Mouse (Mus musculus) heart, embryonic 14.5 days (tissue): ENCODE measurements around the gene Ermap. TPM values are rescaled to one million over a fixed set of nuclear protein-coding genes. Genes with fewer than 3 reads are reported as not detected.

ENCODE experiments used
- ATAC-seq: fragments of 200-750 bp; cut with Nextera tagmentation; 2 replicates; pipeline ENCODE4 v1.8.0; 2017; ENCODE audit warnings: low read depth, moderate TSS enrichment; ENCODE audit not compliant: insufficient number of reproducible peaks, insufficient read depth, low FRiP score
- H3K27ac ChIP-seq, 2 experiments: fragments of 200-500 bp in 1 of 2; fragments of 300-500 bp in 1 of 2; sonication (generic) in 1 of 2; replicated peaks in 1 of 2; 2 replicates each; pipeline ENCODE4 v1.5.1; 2012 to 2014; ENCODE audit warnings: low read depth in 2 of 2, low read length in 2 of 2, control low read depth in 1 of 2, mild to moderate bottlenecking in 1 of 2, mixed read lengths in 1 of 2; ENCODE audit not compliant: control insufficient read depth in 1 of 2, insufficient read depth in 1 of 2
- H3K27me3 ChIP-seq: fragments of 300-500 bp; sonication (generic); 2 replicates; pipeline ENCODE4 v1.6.1; 2014; ENCODE audit warnings: mild to moderate bottlenecking, low read length, control low read depth; ENCODE audit not compliant: control insufficient read depth, insufficient read depth
- H3K36me3 ChIP-seq: fragments of 300-500 bp; sonication (generic); 2 replicates; pipeline ENCODE4 v1.6.1; 2014; ENCODE audit warnings: mild to moderate bottlenecking, control low read depth, low read length, mixed read lengths; ENCODE audit not compliant: control insufficient read depth, insufficient read depth
- H3K4me1 ChIP-seq, 2 experiments: fragments of 200-500 bp in 1 of 2; fragments of 300-500 bp in 1 of 2; sonication (generic) in 1 of 2; 2 replicates each; pipeline ENCODE4 v1.6.1; 2012 to 2014; ENCODE audit warnings: low read length in 2 of 2, control low read depth in 1 of 2, mixed read lengths in 1 of 2; ENCODE audit not compliant: control insufficient read depth in 2 of 2, insufficient read depth in 2 of 2
- H3K4me2 ChIP-seq: fragments of 300-500 bp; sonication (generic); 2 replicates; pipeline ENCODE4 v1.6.1; 2014; ENCODE audit warnings: mild to moderate bottlenecking, low read length
- H3K4me3 ChIP-seq, 2 experiments: fragments of 200-500 bp in 1 of 2; fragments of 300-500 bp in 1 of 2; sonication (generic) in 1 of 2; 2 replicates each; pipeline ENCODE4 v1.5.1; 2012 to 2014; ENCODE audit warnings: low read length in 2 of 2, mild to moderate bottlenecking in 2 of 2, control low read depth in 1 of 2, low read depth in 1 of 2, moderate library complexity in 1 of 2; ENCODE audit not compliant: control insufficient read depth in 1 of 2, insufficient read depth in 1 of 2
- H3K9ac ChIP-seq: fragments of 300-500 bp; sonication (generic); 2 replicates; pipeline ENCODE4 v1.6.1; 2014; ENCODE audit warnings: mild to moderate bottlenecking, low read length
- H3K9me3 ChIP-seq: fragments of 300-500 bp; sonication (generic); 2 replicates; pipeline ENCODE4 v1.6.1; 2016; ENCODE audit warnings: low read length, control low read depth; ENCODE audit not compliant: control insufficient read depth
- WGBS: fragments of 180-500 bp; shearing (Covaris S2); extraction: QIAGEN DNeasy Blood & Tissue Kit; methylation state at CpG from one replicate; pipeline ENCODE4 v1.1.7; 2014; 5-methylcytosine and 5-hydroxymethylcytosine counted together
- polyA plus RNA-seq: library from polyadenylated mRNA; unstranded; fragments of >200 nt; fragmentation: Nextera tagmentation; extraction: Ambion mirVana; gene quantifications from 2 replicates; pipeline ENCODE4 v1.2.1, GENCODE M21; 2014

Gene Ermap
- 0.88 and 1.2 TPM in 2 replicates for polyA plus RNA-seq

DNA sequence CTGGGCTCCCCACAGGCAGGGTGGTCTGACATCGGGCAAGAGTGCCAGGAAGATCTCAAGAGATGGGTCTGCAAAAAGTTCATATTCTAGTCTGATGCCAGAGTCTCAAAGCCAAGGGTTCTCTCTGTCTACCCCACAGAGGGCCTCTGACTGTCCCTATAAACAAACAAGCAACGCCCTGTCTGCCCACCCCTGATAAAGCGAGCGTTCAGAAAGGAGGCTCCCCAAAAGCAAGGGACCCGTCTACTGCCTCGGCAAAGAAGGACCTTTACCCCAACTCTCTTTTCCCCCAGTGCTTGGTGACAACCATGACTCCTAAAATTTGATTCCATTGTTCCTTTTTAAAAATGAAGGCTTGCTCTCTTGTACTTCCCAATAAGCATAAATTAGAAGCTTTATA lies at the start of gene Ermap:
Ermap (minus strand) TSS at position 148 of the 400 bp plus-strand sequence.
- WGBS = 63% methylated on average over 6 of the region's 6 CpGs
- Histone ChIP-seq H3K4me3 (no peak within 1 kb of the TSS), H3K27me3 (no peaks in the 10 kb centered on the region; the same call in 1 of the 2 replicates)

DNA sequence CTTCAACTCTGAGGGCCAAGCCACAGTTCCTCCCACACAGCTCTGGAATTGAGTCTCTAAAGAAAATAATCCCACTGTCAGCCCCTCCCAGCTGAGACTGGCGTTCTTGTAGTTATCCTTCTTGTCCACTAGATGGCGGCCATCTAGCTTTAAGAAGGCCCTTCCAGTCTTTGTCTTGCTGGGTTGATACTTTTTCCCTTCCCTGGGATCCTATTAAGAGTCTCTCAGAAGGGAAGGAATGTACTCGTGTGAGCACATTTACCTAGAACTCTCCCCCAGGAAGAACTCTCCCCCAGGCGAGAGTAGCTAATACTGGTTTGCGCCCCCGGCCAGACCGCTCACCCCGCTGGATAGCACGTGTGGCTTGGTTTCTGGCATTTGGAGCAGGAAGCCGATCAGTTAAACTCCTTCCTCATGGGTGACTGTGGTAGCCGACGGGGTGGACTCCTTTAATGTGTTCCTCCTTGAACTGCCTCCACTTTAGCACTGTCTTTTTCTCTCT lies 49.4 kb upstream of the Ermap start:
- peaks cover 0 to 5% of the 10 kb centered on the region in 2 experiments; a peak in 1 of 4 replicates for H3K4me1 ChIP-seq
- no peak overlapping the region for H3K4me2 ChIP-seq
- no peak for ATAC-seq
- no peak overlapping the region for H3K4me3 ChIP-seq
- 0 out of 4 replicates have a peak overlapping the region, but pooled peaks of 1 of the 2 experiments have one; percentile 41 for H3K27ac ChIP-seq
- WGBS = 47% methylated on average over 12 of the region's 12 CpGs
- H3K27me3 ChIP-seq = no peaks in the 10 kb centered on the region
- no peaks in the 10 kb centered on the region for H3K9me3 ChIP-seq
- no peak overlapping the region for H3K9ac ChIP-seq
- H3K36me3 ChIP-seq = peaks cover 70% of the 10 kb centered on the region

More for the DNA sequence above, at the start of gene Ermap:
- H3K9me3 ChIP-seq = no peaks in the 10 kb centered on the region
- H3K4me2 ChIP-seq = no peak within 1 kb of the TSS
- no peak within 1 kb of the TSS for H3K9ac ChIP-seq
- ATAC-seq = no peak
- no peak within 1 kb of the TSS for H3K27ac ChIP-seq
- no peaks in the 10 kb centered on the region for H3K36me3 ChIP-seq
- peaks cover 0 to 7% of the 10 kb centered on the region in 2 experiments; a peak in 2 of 4 replicates for H3K4me1 ChIP-seq

DNA sequence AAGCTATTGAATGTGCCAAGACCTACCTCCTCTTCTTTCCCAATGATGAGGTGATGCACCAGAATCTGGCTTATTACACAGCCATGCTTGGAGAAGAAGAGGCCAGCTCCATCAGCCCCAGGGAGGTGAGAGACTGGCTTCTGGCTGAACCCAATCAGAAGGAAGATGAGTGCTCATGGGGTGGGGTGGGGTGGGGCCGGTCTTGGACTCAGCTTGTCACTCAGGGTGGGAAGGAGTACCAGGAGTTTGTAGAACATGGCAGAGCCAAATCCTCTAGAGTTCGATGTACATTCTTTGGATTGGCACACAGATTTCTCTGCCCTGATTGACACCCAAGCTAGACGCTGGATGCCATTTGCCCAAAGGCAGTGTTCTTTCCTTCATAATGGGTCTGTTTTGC lies 48.9 kb upstream of the Ermap start:
- H3K36me3 ChIP-seq = peaks cover 64% of the 10 kb centered on the region
- H3K4me3 ChIP-seq = no peak overlapping the region
- 59% methylated on average over 3 of the region's 3 CpGs for WGBS

DNA sequence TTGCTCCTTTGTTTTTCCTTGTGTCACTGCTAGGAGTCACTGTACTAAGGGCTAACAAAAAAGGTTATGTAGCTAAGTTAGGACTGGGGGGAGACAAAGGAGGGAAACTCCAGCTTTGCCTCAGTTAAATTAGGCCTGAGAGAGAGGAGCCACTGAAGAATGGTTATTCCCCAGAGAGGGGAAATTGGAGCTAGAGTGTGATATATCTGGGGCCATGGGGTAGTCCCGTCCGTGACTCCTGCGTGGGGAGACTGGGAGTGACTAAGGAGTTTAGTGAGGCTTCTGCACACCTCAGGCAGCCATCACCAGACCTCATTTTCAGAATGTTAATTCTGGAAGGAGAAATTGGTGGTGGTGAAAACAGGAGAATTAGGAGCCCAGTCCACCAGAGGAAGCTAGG lies 44.5 kb upstream of the Ermap start:
- H3K4me2 ChIP-seq = peak overlapping the region; percentile 83
- ATAC-seq = no peak
- H3K9ac ChIP-seq = peak overlapping the region; percentile 85; the same call in 1 of the 2 replicates
- no peaks in the 10 kb centered on the region for H3K27me3 ChIP-seq
- H3K4me1 ChIP-seq = peaks cover 0 to 18% of the 10 kb centered on the region in 2 experiments; a peak in 2 of 4 replicates
- peak overlapping the region in 1 of 2 experiments; percentile 67; a peak in 1 of 4 replicates for H3K27ac ChIP-seq
- peaks cover 26% of the 10 kb centered on the region for H3K36me3 ChIP-seq
- H3K4me3 ChIP-seq = peak overlapping the region in 1 of 2 experiments; percentile 89; a peak in 2 of 4 replicates
- WGBS = 68% methylated on average over 3 of the region's 3 CpGs
- no peaks in the 10 kb centered on the region for H3K9me3 ChIP-seq

More for the DNA sequence above, 48.9 kb upstream of the Ermap start:
- Histone ChIP-seq H3K27me3 (no peaks in the 10 kb centered on the region), H3K4me1 (peaks cover 0 to 9% of the 10 kb centered on the region in 2 experiments; a peak in 1 of 4 replicates), H3K4me2 (no peak overlapping the region), H3K27ac (no peak overlapping the region), H3K9me3 (no peaks in the 10 kb centered on the region), H3K9ac (no peak overlapping the region)
- ATAC-seq = no peak

DNA sequence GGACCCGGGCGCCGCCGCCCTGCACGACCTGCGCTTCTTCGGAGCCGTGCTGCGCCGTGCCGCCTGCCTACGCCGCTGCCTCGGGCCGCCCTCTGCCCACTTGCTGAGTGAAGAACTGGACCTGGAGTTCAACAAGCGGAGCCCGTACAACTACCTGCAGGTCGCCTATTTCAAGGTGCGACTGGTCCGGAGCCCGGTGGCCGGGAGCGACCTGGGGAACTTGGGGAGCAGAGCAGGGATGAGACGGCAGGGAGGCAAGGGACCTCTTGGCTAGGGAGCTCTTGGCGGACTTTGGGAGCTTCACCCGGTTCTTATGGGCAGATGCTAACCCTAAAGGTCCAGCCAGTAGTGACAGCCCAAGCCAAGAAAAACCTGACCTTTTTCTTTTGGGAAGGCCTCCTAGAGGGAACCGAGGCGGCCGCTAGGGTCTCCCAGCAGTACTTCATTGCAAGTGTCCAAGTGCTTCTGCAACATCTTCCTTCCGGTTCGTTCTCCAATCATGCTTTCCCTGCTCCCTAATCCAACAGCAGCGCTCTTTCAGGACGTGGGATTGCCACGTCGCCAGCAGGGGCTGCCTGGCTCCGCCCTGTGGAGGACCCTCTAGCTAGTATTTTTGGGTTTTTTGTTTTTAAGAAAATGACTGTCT lies 43.6 kb upstream of the Ermap start:
- H3K4me2 ChIP-seq = peak overlapping the region; percentile 83
- peak overlapping the region; percentile 23 to 67 for H3K27ac ChIP-seq
- ATAC-seq = peak; percentile 32; the same call in 1 of the 2 replicates
- WGBS = under 1% methylated on average over 36 of the region's 36 CpGs
- H3K9ac ChIP-seq = peak overlapping the region; percentile 85
- no peaks in the 10 kb centered on the region for H3K9me3 ChIP-seq
- peaks cover 0 to 18% of the 10 kb centered on the region in 2 experiments; a peak in 2 of 4 replicates for H3K4me1 ChIP-seq
- H3K36me3 ChIP-seq = peaks cover 29% of the 10 kb centered on the region
- no peaks in the 10 kb centered on the region for H3K27me3 ChIP-seq
- peak overlapping the region; percentile 72 to 89 for H3K4me3 ChIP-seq

DNA sequence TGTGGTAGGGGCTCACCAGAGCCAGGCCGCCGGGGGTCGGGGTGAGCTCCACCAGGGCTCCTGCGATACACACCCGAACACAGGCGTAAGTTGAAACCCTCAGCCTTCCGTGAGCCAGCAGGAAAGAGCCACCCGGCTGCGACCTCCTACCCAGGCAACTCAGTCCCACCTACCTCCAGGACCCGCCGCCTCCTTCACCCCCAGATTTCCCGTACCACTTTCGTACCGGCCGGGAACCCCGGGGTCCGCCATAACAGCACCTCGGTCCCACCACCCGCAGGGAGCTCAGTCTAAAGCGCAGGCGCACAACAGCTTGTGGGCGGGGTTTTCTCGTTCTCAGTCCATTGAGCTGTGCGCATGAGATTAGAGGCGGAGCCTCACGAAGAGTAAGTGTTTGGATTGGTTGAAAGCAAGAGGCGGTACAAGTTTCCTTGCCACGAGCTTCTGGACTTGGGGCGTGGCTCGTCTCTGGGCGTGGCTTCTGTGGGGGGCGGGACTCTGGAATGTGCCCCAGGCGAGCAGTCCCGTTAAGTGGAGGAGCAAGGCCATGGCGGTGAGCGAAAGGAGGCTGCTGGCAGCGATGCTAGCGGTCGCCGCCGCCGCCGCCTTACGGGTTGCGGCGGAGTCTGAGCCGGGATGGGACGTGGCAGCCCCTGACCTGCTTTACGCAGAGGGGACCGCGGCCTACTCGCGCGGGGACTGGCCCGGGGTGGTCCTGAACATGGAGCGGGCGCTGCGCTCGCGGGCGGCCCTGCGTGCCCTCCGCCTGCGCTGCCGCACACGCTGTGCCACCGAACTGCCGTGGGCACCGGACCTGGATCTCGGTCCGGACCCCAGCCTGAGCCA lies 42.8 kb upstream of the Ermap start, which contains the start of the genes AU022252 and P3h1:
AU022252 (minus strand) TSS at position 303 of the 846 bp plus-strand sequence.
P3h1 (plus strand) TSS at position 506 of the 846 bp plus-strand sequence.
- Histone ChIP-seq H3K27me3 (no peaks in the 10 kb centered on the region), H3K9ac (peak within 1 kb of the TSS; percentile 95), H3K27ac (peak within 1 kb of the TSS; percentile 23 to 67), H3K4me1 (peaks cover 0 to 18% of the 10 kb centered on the region in 2 experiments; a peak in 2 of 4 replicates), H3K4me2 (peak within 1 kb of the TSS; percentile 83), H3K9me3 (no peaks in the 10 kb centered on the region), H3K4me3 (peak within 1 kb of the TSS; percentile 72 to 89), H3K36me3 (peaks cover 30% of the 10 kb centered on the region)
- under 1% methylated on average over 71 of the region's 71 CpGs for WGBS
- ATAC-seq = peak; percentile 96

DNA sequence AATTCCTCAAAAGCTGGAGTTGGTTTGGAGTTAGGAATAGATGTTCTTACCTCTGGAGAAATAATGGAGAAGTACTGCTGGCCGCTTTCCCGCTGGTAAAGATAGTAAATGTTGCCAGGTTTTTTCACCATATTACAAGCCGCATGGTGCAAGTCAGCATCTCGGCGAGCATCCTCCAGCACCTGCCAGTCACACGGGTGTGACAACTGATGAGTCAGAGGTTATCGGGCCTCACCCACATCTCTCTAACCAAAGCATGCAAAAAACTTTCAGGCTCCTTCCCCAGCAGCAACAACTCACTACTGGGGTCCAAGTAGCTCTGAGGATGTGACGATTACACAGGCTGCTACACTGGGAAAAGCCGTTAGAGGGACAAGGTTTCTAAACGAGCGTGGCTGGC lies 36.9 kb upstream of the Ermap start:
- H3K27ac ChIP-seq = no peak overlapping the region
- peaks cover 49% of the 10 kb centered on the region for H3K36me3 ChIP-seq
- no peaks in the 10 kb centered on the region for H3K9me3 ChIP-seq
- H3K4me3 ChIP-seq = no peak overlapping the region
- H3K9ac ChIP-seq = no peak overlapping the region
- H3K4me1 ChIP-seq = peaks cover 0 to 5% of the 10 kb centered on the region in 2 experiments; a peak in 2 of 4 replicates
- no peak overlapping the region for H3K4me2 ChIP-seq
- no peak for ATAC-seq
- WGBS = 94% methylated on average over 11 of the region's 11 CpGs
- H3K27me3 ChIP-seq = no peaks in the 10 kb centered on the region
